10 mouse cellular contexts compared by ENCODE assay signal in the genomic region with DNA sequence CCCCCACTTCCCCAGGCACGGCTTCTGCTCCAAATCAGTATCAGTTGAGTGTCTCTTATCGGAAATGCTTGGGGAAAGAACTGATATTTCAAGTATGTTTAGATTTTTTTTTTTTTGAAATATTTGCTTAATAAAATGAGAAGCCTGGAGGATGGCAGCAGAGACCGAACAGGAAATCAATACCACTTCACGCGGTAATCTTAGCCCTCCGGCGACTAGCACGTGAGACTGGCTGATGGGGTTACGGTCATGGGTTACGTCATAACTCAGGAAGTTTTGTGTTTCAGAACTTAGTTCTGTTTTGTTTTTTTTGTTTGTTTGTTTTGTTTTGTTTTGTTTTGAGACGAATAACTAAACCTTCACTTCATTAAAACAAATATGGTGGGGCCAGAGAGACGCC. TPM values are rescaled to one million over a fixed set of nuclear protein-coding genes. Genes with fewer than 3 reads are reported as not detected.
DNase-seq lines count a peak whose midpoint lies in the region; ATAC-seq lines count a peak whose summit lies in the region.
"Had no signal": no experiment of that assay in that cellular context is flagged by ENCODE, and none has a peak within 500 bp of the region (broad histone marks: within the 10 kb centered on the region; RNA-seq: fewer than 3 reads in every experiment).

No protein-coding gene starts in this region.

- H3K4me3 ChIP-seq in heart, embryonic 15.5 days, result peak overlapping the region; percentile 35
- H3K4me3 ChIP-seq in embryonic facial prominence, embryonic 10.5 days, result no peak overlapping the region; the same call in 1 of the 2 replicates
- H3K4me3 ChIP-seq in forebrain, embryonic 15.5 days, result peak overlapping the region; percentile 30
- peak overlapping the region; percentile 28 for H3K4me3 ChIP-seq in midbrain, embryonic 14.5 days (replicated peaks; ENCODE audit: low read depth, low read length)

- WGBS in heart, embryonic 15.5 days, result 72% methylated on average over 12 of the region's 12 CpGs
- 73% methylated on average over 12 of the region's 12 CpGs for whole genome bisulfite sequencing in embryonic facial prominence, embryonic 10.5 days
- 71% methylated on average over 12 of the region's 12 CpGs for WGBS in forebrain, embryonic 15.5 days
- WGBS in midbrain, embryonic 14.5 days, result 54% methylated on average over 12 of the region's 12 CpGs

- peaks cover 46% of the 10 kb centered on the region for H3K4me1 ChIP-seq in heart, embryonic 15.5 days (replicated peaks)
- H3K4me1 ChIP-seq in embryonic facial prominence, embryonic 10.5 days, result peaks cover 53% of the 10 kb centered on the region
- H3K4me1 ChIP-seq in forebrain, embryonic 15.5 days, result peaks cover 40% of the 10 kb centered on the region
- peaks cover 24% of the 10 kb centered on the region for H3K4me1 ChIP-seq in midbrain, embryonic 14.5 days (ENCODE audit: control insufficient read depth, insufficient read depth, low read length)

- H3K27ac ChIP-seq in heart, embryonic 15.5 days, result peak overlapping the region; percentile 73
- H3K27ac ChIP-seq in embryonic facial prominence, embryonic 10.5 days (replicated peaks), result peak overlapping the region; percentile 54; the same call in 1 of the 2 replicates
- peak overlapping the region; percentile 85 for H3K27ac ChIP-seq in forebrain, embryonic 15.5 days (replicated peaks)
- peak overlapping the region; percentile 90 for H3K27ac ChIP-seq in midbrain, embryonic 14.5 days (replicated peaks; ENCODE audit: low read depth, low read length)

- H3K27me3 ChIP-seq in heart, embryonic 15.5 days, result no peaks in the 10 kb centered on the region; the same call in 1 of the 2 replicates
- H3K27me3 ChIP-seq in embryonic facial prominence, embryonic 10.5 days (replicated peaks; ENCODE audit: low read depth, poor library complexity, severe bottlenecking), result peaks cover 7% of the 10 kb centered on the region; the same call in 1 of the 2 replicates
- H3K27me3 ChIP-seq in forebrain, embryonic 15.5 days, result no peaks in the 10 kb centered on the region
- peaks cover 5% of the 10 kb centered on the region; the same call in 1 of the 2 replicates for H3K27me3 ChIP-seq in midbrain, embryonic 14.5 days (ENCODE audit: control insufficient read depth, insufficient read depth, low read length)

- no peaks in the 10 kb centered on the region for H3K36me3 ChIP-seq in heart, embryonic 15.5 days
- no peaks in the 10 kb centered on the region for H3K36me3 ChIP-seq in embryonic facial prominence, embryonic 10.5 days (replicated peaks)
- no peaks in the 10 kb centered on the region for H3K36me3 ChIP-seq in forebrain, embryonic 15.5 days
- H3K36me3 ChIP-seq in midbrain, embryonic 14.5 days (ENCODE audit: control insufficient read depth, insufficient read depth, low read length), result no peaks in the 10 kb centered on the region

- ATAC-seq in heart, embryonic 15.5 days (replicated peaks; ENCODE audit: insufficient number of reproducible peaks, insufficient read depth, low FRiP score, low read depth), result no peak
- ATAC-seq in forebrain, embryonic 15.5 days (replicated peaks), result no peak
- peak; percentile 13; the same call in 1 of the 2 replicates for ATAC-seq in midbrain, embryonic 14.5 days (ENCODE audit: low FRiP score, low TSS enrichment)
- ATAC-seq in granulocyte monocyte progenitor cell, adult 5-6 weeks (replicated peaks; ENCODE audit: poor library complexity, severe bottlenecking), result no peak

- peak overlapping the region; percentile 60 for H3K4me2 ChIP-seq in heart, embryonic 15.5 days
- peak overlapping the region; percentile 49 for H3K4me2 ChIP-seq in forebrain, embryonic 15.5 days (replicated peaks)
- peak overlapping the region; percentile 59 for H3K4me2 ChIP-seq in midbrain, embryonic 14.5 days (ENCODE audit: low read length)

- no peaks in the 10 kb centered on the region for H3K9me3 ChIP-seq in heart, embryonic 15.5 days (replicated peaks)
- no peaks in the 10 kb centered on the region for H3K9me3 ChIP-seq in embryonic facial prominence, embryonic 10.5 days
- H3K9me3 ChIP-seq in forebrain, embryonic 15.5 days, result no peaks in the 10 kb centered on the region
- H3K9me3 ChIP-seq in midbrain, embryonic 14.5 days (ENCODE audit: control insufficient read depth, low read length), result no peaks in the 10 kb centered on the region

- no peak overlapping the region for H3K9ac ChIP-seq in heart, embryonic 15.5 days
- H3K9ac ChIP-seq in forebrain, embryonic 15.5 days (replicated peaks), result peak overlapping the region; percentile 29
- H3K9ac ChIP-seq in midbrain, embryonic 14.5 days (replicated peaks; ENCODE audit: low read length), result peak overlapping the region; percentile 55

- DNase-seq in heart, postnatal 4 days, result no peak
- no peak for DNase-seq in embryonic facial prominence, embryonic 10.5 days (ENCODE audit: low spot score)
- peak; percentile 64 for DNase-seq in midbrain, embryonic 14.5 days
- no peak for DNase-seq in adrenal gland, postnatal 10 days
- no peak for DNase-seq in yolk sac, embryonic 10.5 days (ENCODE audit: low spot score)
- DNase-seq: gastrocnemius, postnatal 25 days; thymus, postnatal 25 days had no signal

RNA-seq across cellular contexts. Expression of gene Mis18a, which starts 16.9 kb away (rescaled TPM):
- polyA plus RNA-seq in heart, embryonic 15.5 days (2015; fragmentation: Nextera tagmentation; extraction: Ambion mirVana), result 31.2 and 32.8 TPM in 2 replicates
- total RNA-seq in heart, postnatal 4 days (2021), result 10 to 100 TPM in 1 of 2 experiments, 1 to 10 TPM in 1; 9.5 to 11.6 TPM
- polyA plus RNA-seq in embryonic facial prominence, embryonic 10.5 days (2016; fragmentation: Nextera tagmentation; extraction: Ambion mirVana), result 99.0 and 103 TPM in 2 replicates
- polyA plus RNA-seq in forebrain, embryonic 15.5 days (2015; fragmentation: Nextera tagmentation; extraction: Ambion mirVana), result 50.4 and 50.8 TPM in 2 replicates
- 34.1 TPM in 2 replicates for polyA plus RNA-seq in midbrain, embryonic 14.5 days (2014; fragmentation: Nextera tagmentation; extraction: Ambion mirVana)
- 10 to 100 TPM in 1 of 2 experiments, 1 to 10 TPM in 1; 8.8 to 10.6 TPM for total RNA-seq in adrenal gland, postnatal 10 days (2021)
- 47.2 and 51.6 TPM in 2 replicates for total RNA-seq in granulocyte monocyte progenitor cell, adult 5-6 weeks (2014; fragmentation: Nextera tagmentation)
- 38.0 and 70.5 TPM in 2 replicates for total RNA-seq in granulocyte monocyte progenitor cell, adult 5-6 weeks (2017)

RNA-seq across cellular contexts. Expression of gene Mrap, which starts 27.7 kb away (rescaled TPM):
- 31.7 and 32.2 TPM in 2 replicates for polyA plus RNA-seq in heart, embryonic 15.5 days (2015; fragmentation: Nextera tagmentation; extraction: Ambion mirVana)
- 10 to 100 TPM; 24.0 to 25.1 TPM for total RNA-seq in heart, postnatal 4 days (2021)
- polyA plus RNA-seq in embryonic facial prominence, embryonic 10.5 days (2016; fragmentation: Nextera tagmentation; extraction: Ambion mirVana), result 1.2 and 2.4 TPM in 2 replicates
- polyA plus RNA-seq in forebrain, embryonic 15.5 days (2015; fragmentation: Nextera tagmentation; extraction: Ambion mirVana), result not detected in 2 replicates
- polyA plus RNA-seq in midbrain, embryonic 14.5 days (2014; fragmentation: Nextera tagmentation; extraction: Ambion mirVana), result not detected in 2 replicates
- 100 to 1,000 TPM; 218 to 374 TPM for total RNA-seq in adrenal gland, postnatal 10 days (2021)
- total RNA-seq in granulocyte monocyte progenitor cell, adult 5-6 weeks (2014; fragmentation: Nextera tagmentation), result not detected in 2 replicates
- 0.62 TPM in 1 of 2 replicates, not detected in the other for total RNA-seq in granulocyte monocyte progenitor cell, adult 5-6 weeks (2017)
